Mouse (Mus musculus) MEL (cell line): ENCODE measurements around the gene Cdc14b. TPM values are rescaled to one million over a fixed set of nuclear protein-coding genes. Genes with fewer than 3 reads are reported as not detected.
A peak's percentile ranks its signal among the peaks of the same experiment; 100 is the strongest.

Experiments
- DNase-seq: peaks from one replicate; pipeline ENCODE4 v3.0.0; 2011; ENCODE audit warnings: low read depth, low spot score
- H3K27ac ChIP-seq: 2 replicates; pipeline ENCODE4 v1.5.1; 2012; ENCODE audit warnings: low read depth, mild to moderate bottlenecking, control low read depth, low read length, moderate library complexity; ENCODE audit not compliant: control insufficient read depth
- H3K27me3 ChIP-seq, 2 experiments: fragments of 150-350 bp in 1 of 2; sonication (generic) in 1 of 2; 2 replicates each; pipeline ENCODE4 v1.6.1; 2012; ENCODE audit warnings: low read length in 2 of 2, mild to moderate bottlenecking in 2 of 2, improper control_type of control experiment in 1 of 2, moderate library complexity in 1 of 2; ENCODE audit not compliant: insufficient read depth in 2 of 2, control insufficient read depth in 1 of 2
- H3K36me3 ChIP-seq, 2 experiments: 2 replicates each; pipeline ENCODE4 v1.6.1; 2012 to 2014; ENCODE audit warnings: low read length in 2 of 2, improper control_type of control experiment in 1 of 2, inconsistent platforms in 1 of 2, mild to moderate bottlenecking in 1 of 2; ENCODE audit not compliant: insufficient read depth in 2 of 2, control insufficient read depth in 1 of 2
- H3K4me1 ChIP-seq, 2 experiments: fragments of 150-350 bp in 1 of 2; sonication (generic) in 1 of 2; 2 replicates each; pipeline ENCODE4 v1.6.1; 2012; ENCODE audit warnings: low read length in 2 of 2, improper control_type of control experiment in 1 of 2, mild to moderate bottlenecking in 1 of 2; ENCODE audit not compliant: insufficient read depth in 2 of 2, control insufficient read depth in 1 of 2
- H3K4me3 ChIP-seq, 2 experiments: fragments of 150-350 bp in 1 of 2; sonication (generic) in 1 of 2; 2 replicates each; pipeline ENCODE4 v1.5.1; 2012; ENCODE audit warnings: low read depth in 2 of 2, low read length in 2 of 2, mild to moderate bottlenecking in 2 of 2, moderate library complexity in 2 of 2, control low read depth in 1 of 2, improper control_type of control experiment in 1 of 2; ENCODE audit not compliant: control insufficient read depth in 1 of 2, insufficient read depth in 1 of 2
- H3K79me2 ChIP-seq: 2 replicates; pipeline ENCODE4 v1.6.1; 2012; ENCODE audit warnings: mild to moderate bottlenecking, low read length, moderate library complexity; ENCODE audit not compliant: control insufficient read depth, poor library complexity, insufficient read depth
- H3K9ac ChIP-seq: 2 replicates; pipeline ENCODE4 v1.6.1; 2012; ENCODE audit warnings: low read depth, mild to moderate bottlenecking, control low read depth, low read length, moderate library complexity; ENCODE audit not compliant: control insufficient read depth, poor library complexity, severe bottlenecking
- H3K9me3 ChIP-seq: fragments of 150-350 bp; sonication (generic); replicated peaks from 2 replicates; pipeline ENCODE4 v1.6.1; 2012; ENCODE audit warnings: mild to moderate bottlenecking, low read length, improper control_type of control experiment, moderate library complexity; ENCODE audit not compliant: insufficient read depth
- CHD2 ChIP-seq: IDR thresholded peaks from 2 replicates; pipeline ENCODE4 v1.6.1; 2011; ENCODE audit warnings: low read length, improper control_type of control experiment
- CTCF ChIP-seq, 3 experiments: IDR thresholded peaks in 2 of 3; conservative IDR thresholded peaks in 1 of 3; 2 replicates each; pipeline ENCODE4 v1.5.1; 2011 to 2012; ENCODE audit warnings: low read length in 3 of 3, low read depth in 2 of 3, mild to moderate bottlenecking in 2 of 3, improper control_type of control experiment in 1 of 3, inconsistent platforms in 1 of 3, mixed read lengths in 1 of 3, moderate library complexity in 1 of 3; ENCODE audit not compliant: control insufficient read depth in 1 of 3, insufficient read depth in 1 of 3, poor library complexity in 1 of 3, severe bottlenecking in 1 of 3
- E2F4 ChIP-seq: IDR thresholded peaks from 2 replicates; pipeline ENCODE4 v1.6.1; 2011; ENCODE audit warnings: low read depth, low read length, improper control_type of control experiment, borderline replicate concordance
- ELF1 ChIP-seq: IDR thresholded peaks from 2 replicates; pipeline ENCODE4 v1.6.1; 2014; ENCODE audit warnings: low read depth, mild to moderate bottlenecking, inconsistent platforms, low read length, improper control_type of control experiment, moderate library complexity
- ETS1 ChIP-seq: IDR thresholded peaks from 2 replicates; pipeline ENCODE4 v1.6.1; 2012; ENCODE audit warnings: low read depth, mild to moderate bottlenecking, inconsistent platforms, low read length, improper control_type of control experiment, moderate library complexity
- GABPA ChIP-seq: IDR thresholded peaks from 2 replicates; pipeline ENCODE4 v1.6.1; 2012; ENCODE audit warnings: low read depth, mild to moderate bottlenecking, inconsistent platforms, low read length, improper control_type of control experiment, moderate library complexity
- KAT2A ChIP-seq: conservative IDR thresholded peaks from 2 replicates; pipeline ENCODE4 v1.6.1; 2012; ENCODE audit warnings: low read depth, low read length, improper control_type of control experiment, inconsistent platforms
- MAFK ChIP-seq: IDR thresholded peaks from 2 replicates; pipeline ENCODE4 v1.6.1; 2011; ENCODE audit warnings: low read depth, mild to moderate bottlenecking, low read length, improper control_type of control experiment, borderline replicate concordance
- MAX ChIP-seq: IDR thresholded peaks from 2 replicates; pipeline ENCODE4 v1.6.1; 2011; ENCODE audit warnings: low read length, improper control_type of control experiment
- MAZ ChIP-seq: IDR thresholded peaks from 2 replicates; pipeline ENCODE4 v1.6.1; 2012; ENCODE audit warnings: low read depth, mild to moderate bottlenecking, inconsistent platforms, low read length, improper control_type of control experiment
- MEF2A ChIP-seq: IDR thresholded peaks from 2 replicates; pipeline ENCODE4 v1.6.1; 2014; ENCODE audit warnings: low read depth, mild to moderate bottlenecking, inconsistent platforms, low read length, improper control_type of control experiment; ENCODE audit not compliant: poor library complexity, insufficient replicate concordance, severe bottlenecking; ENCODE audit errors: extremely low read depth
- MXI1 ChIP-seq: IDR thresholded peaks from 2 replicates; pipeline ENCODE4 v1.6.1; 2011; ENCODE audit warnings: mild to moderate bottlenecking, low read depth, low read length, improper control_type of control experiment
- MYC ChIP-seq: IDR thresholded peaks from 2 replicates; pipeline ENCODE4 v1.6.1; 2011; ENCODE audit warnings: low read depth, mild to moderate bottlenecking, low read length, improper control_type of control experiment, moderate library complexity
- NELFE ChIP-seq: IDR thresholded peaks from 2 replicates; pipeline ENCODE4 v1.6.1; 2011; ENCODE audit warnings: low read depth, low read length, improper control_type of control experiment
- NRF1 ChIP-seq: IDR thresholded peaks from 2 replicates; pipeline ENCODE4 v1.6.1; 2014; ENCODE audit warnings: low read depth, mild to moderate bottlenecking, inconsistent platforms, low read length, improper control_type of control experiment, moderate library complexity; ENCODE audit not compliant: poor library complexity, insufficient read depth, severe bottlenecking
- POLR2AphosphoS2 ChIP-seq: IDR thresholded peaks from 2 replicates; pipeline ENCODE4 v1.6.1; 2011; ENCODE audit warnings: low read length, improper control_type of control experiment
- RAD21 ChIP-seq: IDR thresholded peaks from 2 replicates; pipeline ENCODE4 v1.6.1; 2011; ENCODE audit warnings: mild to moderate bottlenecking, low read depth, low read length, improper control_type of control experiment
- SIN3A ChIP-seq: IDR thresholded peaks from 2 replicates; pipeline ENCODE4 v1.6.1; 2012; ENCODE audit warnings: low read length, improper control_type of control experiment, inconsistent platforms
- UBTF ChIP-seq: IDR thresholded peaks from 2 replicates; pipeline ENCODE4 v1.6.1; 2012; ENCODE audit warnings: low read depth, mild to moderate bottlenecking, inconsistent platforms, low read length, improper control_type of control experiment, moderate library complexity, borderline replicate concordance; ENCODE audit not compliant: insufficient read depth
- ZKSCAN1 ChIP-seq: IDR thresholded peaks from 2 replicates; pipeline ENCODE4 v1.6.1; 2012; ENCODE audit warnings: low read depth, mild to moderate bottlenecking, inconsistent platforms, low read length, improper control_type of control experiment, moderate library complexity
- ZMIZ1 ChIP-seq: IDR thresholded peaks from 2 replicates; pipeline ENCODE4 v1.6.1; 2012; ENCODE audit warnings: low read depth, mild to moderate bottlenecking, inconsistent platforms, low read length, improper control_type of control experiment, moderate library complexity
- ZNF384 ChIP-seq: IDR thresholded peaks from 2 replicates; pipeline ENCODE4 v1.6.1; 2012; ENCODE audit warnings: low read depth, mild to moderate bottlenecking, inconsistent platforms, low read length, improper control_type of control experiment
- polyA plus RNA-seq, 2 experiments: library from polyadenylated mRNA; stranded (reverse) in 1 of 2; unstranded in 1 of 2; fragments of >175 nt in 1 of 2; fragments of >200 nt in 1 of 2; gene quantifications; 2 replicates each; pipeline versions ENCODE4 v1.2.1 to v1.2.4; 2012; ENCODE audit warnings: low replicate concordance in 2 of 2, low read depth in 1 of 2; ENCODE audit not compliant: insufficient read length in 2 of 2, insufficient read depth in 1 of 2, missing spikeins in 1 of 2
- total RNA-seq: library from RNA; depleted of rRNA; stranded (reverse); fragments of 300-350 nt; gene quantifications from 2 replicates; pipeline ENCODE4 v1.2.3, GENCODE M21; 2012

Cdc14b gene
- total and polyA plus RNA-seq, 3 experiments, result 18.7 to 28.3 TPM; not detected in 1

DNA sequence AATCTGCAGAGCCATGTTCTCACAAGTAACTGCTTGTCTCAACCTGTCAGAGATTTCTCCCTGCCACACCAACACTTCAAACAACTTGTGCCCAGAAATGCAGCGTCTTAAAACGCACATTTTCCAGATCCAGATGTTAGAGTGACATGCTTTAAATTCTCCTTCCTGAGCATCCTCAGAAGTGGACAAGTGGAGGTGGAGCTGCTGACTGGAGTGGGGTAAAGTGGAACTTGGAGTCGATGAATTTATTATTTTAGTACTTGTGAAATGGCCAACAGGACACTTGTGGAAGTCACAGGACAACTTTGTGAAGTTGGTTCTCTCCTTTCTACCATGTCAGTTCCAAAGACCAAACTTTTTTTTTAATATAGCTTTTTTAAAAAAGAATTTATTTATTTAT, 49.4 kb downstream of the Cdc14b start:
- Histone ChIP-seq H3K79me2 (no peaks in the 10 kb centered on the region), H3K9me3 (no peaks in the 10 kb centered on the region), H3K27ac (no peak overlapping the region), H3K4me1 (no peaks in the 10 kb centered on the region), H3K36me3 (no peaks in the 10 kb centered on the region; a peak in 1 of 4 replicates), H3K27me3 (no peaks in the 10 kb centered on the region), H3K4me3 (no peak overlapping the region), H3K9ac (no peak overlapping the region)
- no peak for DNase-seq
- TF ChIP-seq ETS1 (no peak), CHD2 (no peak), MXI1 (no peak)

DNA sequence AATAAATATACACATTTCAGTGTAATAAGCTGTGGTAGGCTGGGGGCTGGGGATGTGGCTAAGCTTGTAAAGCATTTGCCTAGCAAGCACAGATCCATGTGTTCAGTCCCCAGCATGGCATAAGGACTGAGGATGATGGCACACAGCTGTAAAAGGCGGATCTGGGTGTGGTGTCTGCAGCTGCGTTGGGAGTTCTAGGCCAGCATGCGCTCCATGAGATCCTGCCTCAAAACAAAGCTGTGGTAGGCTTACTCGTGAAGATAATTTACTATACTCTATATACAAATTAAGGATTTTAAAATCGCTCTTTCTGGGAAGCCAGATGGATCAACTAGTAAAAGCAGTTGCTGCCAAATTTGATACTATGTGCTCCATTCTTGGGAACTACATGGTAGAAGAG, 60.2 kb downstream of the Cdc14b start:
- TF ChIP-seq NELFE (no peak), UBTF (no peak), ELF1 (no peak), RAD21 (no peak), ZNF384 (no peak), MYC (no peak), MXI1 (no peak), GABPA (no peak), KAT2A (no peak), CHD2 (no peak), MAX (no peak)

DNA sequence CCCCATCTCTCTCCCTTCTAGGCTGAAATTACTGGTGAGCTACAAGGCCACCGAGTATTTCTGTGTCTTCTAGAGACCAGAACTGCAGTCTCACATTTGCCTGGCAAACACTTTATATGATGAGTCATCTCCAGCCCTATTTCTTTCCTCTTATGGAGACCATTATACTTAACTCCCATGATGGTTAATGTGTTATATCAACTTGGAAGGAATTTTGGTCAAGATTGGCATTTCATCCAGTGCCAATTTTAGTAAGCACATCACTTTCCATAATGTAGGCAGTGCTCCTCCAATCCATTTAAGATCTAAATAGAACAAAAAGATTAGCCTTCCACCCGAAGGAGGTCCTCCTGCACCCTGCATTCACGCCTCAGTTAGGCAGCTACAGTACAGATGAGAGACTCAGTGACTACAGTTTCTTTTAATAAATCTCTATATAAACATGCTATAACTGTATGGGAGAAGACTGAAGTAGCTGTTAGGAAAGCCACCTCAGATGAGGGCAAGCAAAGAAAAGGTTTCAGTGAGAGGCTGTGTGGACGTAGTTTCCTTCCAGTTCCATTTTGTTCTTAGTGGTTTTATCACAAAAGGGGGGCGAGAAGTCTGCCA, 63.0 kb downstream of the Cdc14b start:
- Histone ChIP-seq H3K4me3 (no peak overlapping the region), H3K9me3 (no peaks in the 10 kb centered on the region), H3K36me3 (peaks cover 2 to 6% of the 10 kb centered on the region in 2 experiments; a peak in 3 of 4 replicates), H3K79me2 (no peaks in the 10 kb centered on the region; the same call in 1 of the 2 replicates), H3K9ac (no peak overlapping the region), H3K4me1 (0 out of 4 replicates have a peak, but pooled peaks cover 0 to 2% of the 10 kb centered on the region in 2 experiments), H3K27ac (no peak overlapping the region), H3K27me3 (no peaks in the 10 kb centered on the region)
- DNase-seq, result peak; percentile 23
- TF ChIP-seq GABPA (no peak), MEF2A (no peak), MAFK (no peak), ZNF384 (no peak), MXI1 (no peak), SIN3A (no peak), E2F4 (no peak), ZKSCAN1 (no peak), CTCF (IDR thresholded peaks at IDR 0.05 in 2 of 3, conservative IDR thresholded peaks at IDR 0.05 in 1 of 3; ENCODE audit: control insufficient read depth in 1 of 3, insufficient read depth in 1 of 3, low read depth in 2 of 3, low read length in 3 of 3, poor library complexity in 1 of 3, severe bottlenecking in 1 of 3) (no peak), NELFE (no peak), ZMIZ1 (no peak), MYC (no peak), NRF1 (no peak), MAZ (no peak), POLR2AphosphoS2 (no peak), ETS1 (no peak)

More for the DNA sequence above, 60.2 kb downstream of the Cdc14b start:
- no peak overlapping the region for H3K9ac ChIP-seq
- no peak for DNase-seq
- H3K36me3 ChIP-seq, result peaks cover 2 to 6% of the 10 kb centered on the region in 2 experiments; a peak in 3 of 4 replicates
- H3K27ac ChIP-seq, result no peak overlapping the region
- H3K27me3 ChIP-seq, result no peaks in the 10 kb centered on the region
- 0 out of 4 replicates have a peak, but pooled peaks cover 0 to 2% of the 10 kb centered on the region in 2 experiments for H3K4me1 ChIP-seq
- no peak overlapping the region for H3K4me3 ChIP-seq
- H3K9me3 ChIP-seq, result no peaks in the 10 kb centered on the region
- H3K79me2 ChIP-seq, result no peaks in the 10 kb centered on the region; the same call in 1 of the 2 replicates
